Mouse (Mus musculus): Measurements from ENCODE around the gene Adat1.

The Adat1 gene

DNA sequence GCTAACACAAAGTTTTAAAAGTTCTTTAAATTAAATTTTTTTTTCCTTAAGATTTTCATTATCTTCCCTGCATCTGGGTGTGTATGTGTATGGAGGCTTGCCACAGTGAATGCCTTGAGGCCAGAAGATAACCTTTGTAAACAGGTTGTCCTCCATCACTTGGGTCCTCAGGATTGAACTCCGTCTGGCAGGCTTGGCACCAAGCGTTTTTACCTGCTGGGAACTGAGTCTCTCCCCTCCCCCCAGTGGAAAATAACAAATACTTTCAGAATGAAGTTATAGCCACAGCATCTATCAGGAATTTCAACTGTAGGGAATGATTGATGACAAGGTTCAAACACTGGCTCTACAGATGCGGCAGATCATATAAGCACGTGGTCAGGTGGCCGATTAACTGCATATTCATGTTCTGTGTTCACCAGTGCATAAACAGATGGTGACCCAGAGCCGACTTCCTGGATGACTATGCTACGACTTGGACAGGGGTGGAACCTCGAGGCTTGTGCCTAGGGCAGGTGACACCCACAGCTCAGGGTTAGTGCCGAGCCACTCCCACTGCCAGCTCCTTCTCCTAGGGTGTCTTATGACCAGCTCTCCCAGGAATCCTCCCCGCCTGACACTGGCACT, 52.5 kb downstream of the Adat1 start:
- peak; percentile 88 for DNase-seq (ENCODE audit: low read depth, low spot score)

DNA sequence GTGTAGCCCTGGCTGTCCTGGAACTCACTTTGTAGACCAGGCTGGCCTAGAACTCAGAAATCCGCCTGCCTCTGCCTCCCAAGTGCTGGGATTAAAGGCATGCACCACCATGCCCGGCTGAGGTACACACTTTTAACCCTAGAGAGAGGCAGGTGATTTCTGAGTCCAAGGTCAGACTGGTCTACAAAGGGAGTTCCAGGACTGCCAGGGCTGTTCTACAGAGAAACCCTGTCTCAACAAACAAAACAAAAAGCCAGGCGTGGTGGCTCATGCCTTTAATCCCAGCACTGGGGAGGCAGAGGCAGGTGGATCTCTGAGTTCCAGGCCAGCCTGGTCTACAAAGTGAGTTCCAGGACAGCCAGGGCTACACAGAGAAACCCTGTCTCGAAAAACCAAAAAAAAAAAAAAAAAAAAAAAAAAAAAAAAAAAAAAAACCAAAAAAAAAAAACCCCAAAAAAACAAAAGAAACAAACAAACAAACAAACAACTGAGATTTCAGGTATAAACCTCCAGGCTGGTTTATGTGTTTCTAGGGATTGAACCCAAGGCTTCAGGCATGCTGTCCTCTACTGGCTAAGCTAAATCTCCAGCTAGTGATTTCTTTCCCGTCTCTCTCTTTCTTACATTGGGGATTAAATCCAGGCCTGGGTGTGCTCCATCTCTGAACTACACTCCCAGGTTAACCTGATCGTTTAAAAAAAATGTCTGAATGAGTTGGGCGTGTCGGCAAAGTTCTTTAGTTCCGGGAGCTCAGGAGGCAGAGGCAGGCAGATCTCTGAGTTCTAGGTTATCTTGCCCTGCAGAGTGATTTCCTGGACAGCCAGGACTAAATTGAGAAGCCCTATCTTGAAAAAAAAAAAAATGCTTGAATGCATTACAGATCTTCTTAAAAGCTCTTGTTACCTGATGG, 53.8 kb downstream of the Adat1 start:
- peak; percentile 78 for DNase-seq (ENCODE audit: low read depth, low spot score)

DNA sequence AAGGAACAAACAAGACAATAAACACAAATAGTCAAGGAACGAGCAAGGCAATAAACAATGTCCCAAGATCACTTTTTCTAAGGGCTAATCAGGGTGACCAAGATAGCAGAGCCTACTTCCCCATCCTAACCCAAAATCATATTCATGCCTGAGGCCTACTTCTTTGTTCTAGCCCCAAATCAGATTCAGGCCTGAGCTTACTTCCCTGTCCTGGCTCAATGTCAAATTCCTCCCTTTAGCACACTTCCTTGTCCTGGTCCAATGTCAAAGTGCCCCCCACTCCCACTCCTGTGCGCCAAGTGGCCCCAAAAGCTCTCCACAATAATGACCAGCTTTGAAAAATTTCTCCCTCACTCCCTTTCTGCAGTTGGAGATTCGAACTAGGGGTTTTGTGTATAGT, 54.9 kb downstream of the Adat1 start:
- peak; percentile 34 for DNase-seq (ENCODE audit: low read depth, low spot score)

DNA sequence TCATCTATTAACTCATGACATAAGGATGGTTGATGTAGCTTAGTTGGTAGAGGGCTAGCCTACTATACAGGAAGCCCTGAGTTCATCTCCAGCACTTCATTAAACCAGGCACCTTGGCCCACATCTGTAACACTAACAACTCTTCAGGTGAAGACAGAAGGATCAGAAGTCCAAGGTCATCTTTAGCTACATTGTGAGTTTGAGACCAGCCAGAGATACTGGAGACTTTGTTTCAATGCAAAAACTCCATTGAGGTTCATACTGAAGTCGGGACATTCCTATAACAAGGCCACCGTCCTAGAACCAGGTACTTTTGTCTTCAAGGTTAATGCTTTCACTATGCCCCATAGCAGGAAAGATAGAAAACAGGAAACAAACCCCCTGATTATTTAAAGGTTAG, 57.9 kb downstream of the Adat1 start:
- peak; percentile 23 for DNase-seq (ENCODE audit: low read depth, low spot score)

DNA sequence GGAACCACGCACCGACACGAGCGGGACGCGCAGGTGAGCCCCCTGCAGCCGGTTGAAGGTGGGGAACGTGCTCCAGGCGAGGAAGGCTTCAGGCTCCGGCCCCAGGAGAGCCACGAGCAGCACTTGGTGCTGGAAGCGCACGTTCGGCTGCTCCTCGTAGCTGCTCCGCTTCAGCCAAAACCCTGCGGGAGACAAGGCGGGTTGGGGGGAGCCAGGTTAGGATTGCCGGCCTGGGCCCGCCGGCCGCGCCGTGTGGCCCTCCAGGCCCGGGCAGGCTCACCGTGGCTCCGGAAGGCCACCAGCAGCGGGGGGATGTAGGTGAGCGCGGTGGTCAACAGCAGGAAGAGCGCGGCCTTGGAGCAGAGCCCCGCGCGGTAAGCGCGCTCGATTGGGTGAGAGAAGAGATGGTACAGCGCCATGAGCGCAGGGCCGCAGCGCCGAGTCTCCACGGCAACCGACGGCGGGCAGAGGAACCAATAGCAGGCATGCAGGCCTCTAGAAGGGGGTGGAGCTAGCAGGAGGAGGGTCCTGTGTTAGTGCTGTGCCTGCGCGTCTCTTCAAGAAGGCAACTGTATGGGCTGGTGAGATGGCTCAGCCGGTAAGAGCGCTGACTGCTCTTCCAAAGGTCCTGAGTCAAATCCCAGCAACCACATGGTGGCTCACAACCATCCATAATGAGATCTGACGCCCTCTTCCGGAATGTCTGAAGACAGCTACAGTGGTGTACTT, 58.6 kb downstream of the Adat1 start, which contains the start of gene Tmem231:
Tmem231 (minus strand) TSS at position 534 of the 729 bp plus-strand sequence.
- peak; percentile 98 for DNase-seq (ENCODE audit: low read depth, low spot score)

DNA sequence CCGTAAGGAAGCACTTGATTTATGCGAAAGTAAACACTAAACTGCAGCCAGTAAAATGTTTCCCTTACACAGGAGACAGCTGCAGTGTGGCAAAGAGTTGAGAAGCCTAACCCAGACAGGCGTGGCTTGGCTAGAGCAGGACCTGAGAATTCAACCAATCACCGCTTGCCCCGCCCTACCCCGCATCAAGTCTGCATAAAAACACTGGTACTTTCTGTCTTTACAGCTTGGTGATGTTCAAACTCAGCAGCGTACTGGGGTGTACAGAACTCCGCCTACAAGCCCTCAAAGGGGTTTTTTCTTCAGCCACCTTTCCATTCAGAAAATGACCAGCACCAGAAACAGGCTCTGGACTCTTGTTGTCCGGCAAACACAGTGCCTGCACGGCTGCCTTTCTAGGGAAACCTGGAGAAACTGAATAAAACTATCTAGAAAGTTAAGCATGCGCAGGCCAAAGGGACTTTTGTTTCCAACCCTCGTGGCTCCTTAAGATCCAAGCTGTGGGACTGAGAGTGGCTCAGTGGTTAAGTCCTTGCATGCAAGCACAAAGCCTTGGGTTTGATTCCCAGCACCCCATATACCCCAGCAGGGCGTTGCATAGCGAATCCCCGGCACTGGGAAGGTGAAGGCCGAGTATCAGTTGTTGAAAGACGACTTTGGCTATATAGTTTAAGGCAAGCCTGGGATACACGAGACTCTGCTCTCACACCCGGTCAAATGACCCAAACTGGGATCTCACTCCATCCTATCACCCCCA, 59.3 kb downstream of the Adat1 start:
- peak; percentile 91 for DNase-seq (ENCODE audit: low read depth, low spot score)

DNA sequence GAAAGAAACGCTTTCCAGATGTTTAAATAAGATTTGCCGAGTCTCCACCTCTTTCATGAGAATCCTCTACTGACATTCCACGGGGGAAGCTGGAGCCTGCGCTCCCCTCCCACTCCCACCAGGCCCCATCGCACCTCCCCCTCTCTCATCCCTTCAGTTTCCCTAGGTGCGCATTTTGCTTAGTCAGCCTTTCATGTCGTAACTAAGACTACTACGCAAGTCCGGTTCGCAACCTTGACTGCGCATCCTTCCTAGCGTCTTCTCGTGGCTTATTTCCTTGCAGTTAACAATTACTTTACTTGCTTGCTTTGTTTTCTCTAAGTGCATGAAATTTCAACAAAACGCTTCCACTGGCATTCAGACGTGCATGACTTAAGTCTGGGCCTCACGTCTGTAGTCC, 60.4 kb downstream of the Adat1 start:
- peak; percentile 56 for DNase-seq (ENCODE audit: low read depth, low spot score)

DNA sequence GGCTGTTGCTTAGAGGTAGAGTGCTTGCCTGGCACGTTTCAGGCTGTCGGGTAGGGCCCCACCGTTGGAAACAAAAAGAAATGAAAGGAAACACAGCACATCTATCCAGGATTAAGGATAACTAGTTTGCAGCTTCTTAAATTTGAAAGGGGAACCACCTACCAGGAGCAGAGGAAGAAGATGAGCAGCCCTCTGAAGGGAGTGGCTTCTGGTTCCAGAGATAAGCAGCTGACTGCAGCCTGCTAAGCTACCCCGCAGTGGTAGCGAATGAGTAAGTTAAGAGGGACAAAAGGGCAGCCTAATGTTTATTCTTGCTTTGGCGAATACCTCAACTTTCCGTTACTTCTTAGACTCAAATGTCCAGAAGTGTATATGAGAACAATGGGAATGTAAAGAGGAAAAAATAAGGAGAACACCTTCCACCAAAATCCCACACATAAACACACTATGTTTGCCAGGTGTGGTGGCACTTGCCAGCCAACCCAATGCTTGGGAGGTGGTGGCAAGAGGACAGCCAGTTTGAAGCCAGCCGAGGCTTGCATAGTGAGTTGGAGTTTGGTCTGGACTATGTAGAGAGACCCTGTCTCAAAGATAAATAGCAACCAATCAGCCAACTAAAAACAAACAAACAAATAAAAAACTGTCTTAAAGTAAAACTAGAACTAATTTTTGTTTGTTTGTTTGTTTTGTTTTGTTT, 62.3 kb downstream of the Adat1 start:
- DNase-seq (ENCODE audit: low read depth, low spot score): no peak

DNA sequence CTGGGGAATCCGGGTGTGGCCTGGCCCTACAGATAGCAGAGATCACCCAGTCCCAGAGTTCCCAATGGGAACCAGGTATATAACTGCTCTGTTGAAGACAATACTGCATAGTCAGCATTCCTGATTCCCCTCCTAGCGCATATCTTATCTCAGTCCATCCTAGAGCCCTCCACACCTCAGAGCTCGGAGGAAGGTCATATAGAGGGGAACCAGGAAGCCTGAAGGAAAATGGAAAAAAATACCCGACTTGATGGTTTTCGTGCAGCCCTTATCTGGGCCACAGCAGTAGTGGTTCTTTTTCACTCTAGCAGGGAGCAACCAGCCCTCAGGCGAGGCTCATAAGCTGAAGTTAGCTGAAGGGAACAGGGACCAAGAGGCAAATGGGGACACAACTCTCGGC, 67.1 kb downstream of the Adat1 start:
- peak; percentile 80 for DNase-seq (ENCODE audit: low read depth, low spot score)

DNA sequence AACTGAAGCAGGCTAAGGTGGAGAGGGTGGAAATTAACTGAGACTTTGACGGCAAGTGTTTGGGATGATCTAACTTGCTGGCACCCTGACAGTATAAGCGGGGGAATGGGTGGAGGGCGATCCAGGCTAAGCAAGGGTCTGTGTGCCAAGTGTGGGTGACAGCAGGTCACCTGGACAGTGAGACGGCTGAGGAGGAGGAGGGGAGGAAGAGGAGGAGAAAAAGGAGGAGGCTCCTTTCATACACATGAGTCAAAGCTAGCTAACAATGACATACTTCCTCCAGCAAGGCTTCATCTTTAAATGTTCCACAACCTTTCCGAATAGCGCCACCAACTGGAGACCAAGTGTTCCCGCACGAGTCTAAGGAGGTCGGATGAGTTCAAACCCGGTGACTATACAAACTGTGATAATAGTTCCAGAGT, 68.7 kb downstream of the Adat1 start:
- DNase-seq (ENCODE audit: low read depth, low spot score): peak; percentile 90

DNA sequence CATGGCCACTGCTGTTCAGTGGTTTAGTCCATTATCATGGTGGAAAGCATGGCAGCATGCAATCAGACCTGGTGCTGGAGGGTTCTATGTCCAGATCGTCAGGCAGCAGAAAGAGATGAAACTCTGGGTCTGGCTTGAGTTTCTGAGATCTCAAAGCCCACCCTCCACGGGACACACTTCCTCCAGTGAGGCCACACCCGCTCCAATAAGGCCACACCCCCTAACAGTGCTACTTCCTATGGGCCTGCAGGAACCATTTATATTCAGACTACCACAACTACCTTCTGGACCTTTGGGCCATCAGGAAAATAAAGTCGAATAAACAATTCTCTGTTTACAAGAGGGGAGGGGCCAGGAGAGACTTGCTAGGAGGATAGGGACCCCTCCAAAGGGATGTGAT, 71.1 kb downstream of the Adat1 start:
- peak; percentile 74 for DNase-seq (ENCODE audit: low read depth, low spot score)

DNA sequence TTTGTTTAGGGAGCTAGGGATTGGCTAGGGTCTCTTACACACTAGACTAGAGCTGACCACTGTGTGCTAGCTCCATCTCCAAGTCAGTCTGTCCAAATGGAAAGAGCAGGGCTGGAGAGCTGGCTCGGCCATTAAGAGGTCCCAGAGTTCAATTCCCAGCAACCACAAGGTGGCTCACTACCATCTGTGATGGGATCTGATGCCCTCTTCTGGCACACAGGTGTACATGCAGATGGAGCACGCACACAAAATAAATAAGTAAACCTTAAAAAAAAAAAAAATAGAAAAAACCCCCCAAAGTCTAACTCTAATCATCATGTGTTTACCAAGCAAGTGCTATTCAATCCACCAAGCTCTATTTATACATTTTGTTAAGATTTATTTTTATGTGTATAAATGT, 72.4 kb downstream of the Adat1 start:
- peak; percentile 80 for DNase-seq (ENCODE audit: low read depth, low spot score)

Measured in ZHBTc4 (cell line).